Mouse (Mus musculus) mouse trophoblast stem cell (cell line): ENCODE measurements around the gene L2hgdh.

Experiments
- in situ Hi-C, 2 experiments: fragments of 300-500 bp; cut with MseI, MboI; formaldehyde crosslinking; loops; 2 replicates in 1 of 2; 3 replicates in 1 of 2; pipeline ENCODE4 v1.15.1; 2025

The L2hgdh gene

GRCm38 (mm10) chr12:69724711-69725460 lies at the start of gene L2hgdh, which contains the start of gene Atp5s:
Gene L2hgdh, minus strand, starts transcription at chr12:69724873.
Gene Atp5s, plus strand, starts transcription at chr12:69724950.
- in situ Hi-C loops = no loop called here

- in situ Hi-C loops = no loop called here
These were observed 44.2 kb upstream of the L2hgdh start for GRCm38 (mm10) chr12:69768841-69769240.

- in situ Hi-C loops = no loop called here
These were observed 43.0 kb upstream of the L2hgdh start for GRCm38 (mm10) chr12:69767476-69768258.

- in situ Hi-C loops = no loop called here
These were observed 41.7 kb upstream of the L2hgdh start for GRCm38 (mm10) chr12:69766185-69766904.

- in situ Hi-C loops = no loop called here
These were observed 40.9 kb upstream of the L2hgdh start for GRCm38 (mm10) chr12:69765543-69765942.

- in situ Hi-C loops = no loop called here
These were observed 36.9 kb upstream of the L2hgdh start for GRCm38 (mm10) chr12:69761603-69762002.

- in situ Hi-C loops = no loop called here
These were observed 36.2 kb upstream of the L2hgdh start for GRCm38 (mm10) chr12:69760743-69761406.

- in situ Hi-C loops = no loop called here
These were observed 35.3 kb upstream of the L2hgdh start for GRCm38 (mm10) chr12:69760014-69760413.

- in situ Hi-C loops = loop anchor here (5.0 to 10.0 kb wide), 2 partner anchors 133 to 135 kb away; partner anchors contain the start of genes Atl1 (in 2 of the 2) and Map4k5 (in 2 of the 2)
These were observed 34.7 kb upstream of the L2hgdh start for GRCm38 (mm10) chr12:69759267-69759885.

- in situ Hi-C loops = loop anchor here (5.0 to 10.0 kb wide), 2 partner anchors 134 to 136 kb away; partner anchors contain the start of genes Atl1 (in 2 of the 2) and Map4k5 (in 2 of the 2)
These were observed 33.8 kb upstream of the L2hgdh start for GRCm38 (mm10) chr12:69758221-69759185.

GRCm38 (mm10) chr12:69757418-69758141 lies 32.9 kb upstream of the L2hgdh start:
- in situ Hi-C loops = loop anchor here (5.0 to 10.0 kb wide), 2 partner anchors 135 to 137 kb away; partner anchors contain the start of genes Atl1 (in 2 of the 2) and Map4k5 (in 2 of the 2)

GRCm38 (mm10) chr12:69756015-69756414 lies 31.3 kb upstream of the L2hgdh start:
- in situ Hi-C loops = loop anchor here (5.0 to 10.0 kb wide), 2 partner anchors 136 to 139 kb away; partner anchors contain the start of genes Atl1 (in 2 of the 2) and Map4k5 (in 2 of the 2)

GRCm38 (mm10) chr12:69753936-69754335 lies 29.3 kb upstream of the L2hgdh start:
- in situ Hi-C loops = loop anchor here in 1 of 2 experiments (10.0 kb wide), 1 partner anchor 141 kb away; the partner anchor contains the start of genes Atl1 and Map4k5

GRCm38 (mm10) chr12:69751864-69752341 lies 27.2 kb upstream of the L2hgdh start:
- in situ Hi-C loops = loop anchor here in 1 of 2 experiments (10.0 kb wide), 1 partner anchor 143 kb away; the partner anchor contains the start of genes Atl1 and Map4k5

- in situ Hi-C loops = no loop called here
These were observed 19.5 kb upstream of the L2hgdh start for GRCm38 (mm10) chr12:69744138-69744537.

- in situ Hi-C loops = no loop called here
These were observed 17.3 kb upstream of the L2hgdh start for GRCm38 (mm10) chr12:69741965-69742364.

GRCm38 (mm10) chr12:69733923-69734322 lies 9.2 kb upstream of the L2hgdh start:
- in situ Hi-C loops = no loop called here

- in situ Hi-C loops = no loop called here
These were observed 8.8 kb upstream of the L2hgdh start for GRCm38 (mm10) chr12:69733518-69733917.
